Mouse (Mus musculus): ENCODE data around the gene A630095N17Rik. TPM values are rescaled to one million over a fixed set of nuclear protein-coding genes. Genes with fewer than 3 reads are reported as not detected.

A630095N17Rik gene
- total RNA-seq, 1 experiment from 2014 or later = 2.6 TPM

- peak; percentile 94 to 97 for ATAC-seq (replicated peaks in 1 of 2; ENCODE audit: insufficient read depth in 1 of 2, low FRiP score in 2 of 2, low TSS enrichment in 1 of 2, low read depth in 1 of 2, poor library complexity in 2 of 2, severe bottlenecking in 2 of 2)
These were observed 40.1 kb downstream of the A630095N17Rik start, which contains the start of the genes Ankzf1 and Atg9a for GRCm38 (mm10) chr1:75191622-75192402. Gene Ankzf1, plus strand, starts transcription at chr1:75192151. Gene Atg9a, minus strand, starts transcription at chr1:75192196.

- ATAC-seq (replicated peaks in 1 of 2; ENCODE audit: insufficient read depth in 1 of 2, low FRiP score in 2 of 2, low TSS enrichment in 1 of 2, low read depth in 1 of 2, poor library complexity in 2 of 2, severe bottlenecking in 2 of 2) = no peak
These were observed 40.7 kb downstream of the A630095N17Rik start for GRCm38 (mm10) chr1:75191258-75191621.

GRCm38 (mm10) chr1:75190577-75190976 lies 41.3 kb downstream of the A630095N17Rik start:
- no peak for ATAC-seq (replicated peaks in 1 of 2; ENCODE audit: insufficient read depth in 1 of 2, low FRiP score in 2 of 2, low TSS enrichment in 1 of 2, low read depth in 1 of 2, poor library complexity in 2 of 2, severe bottlenecking in 2 of 2)

- peak; percentile 68 to 71 for ATAC-seq (replicated peaks in 1 of 2; ENCODE audit: insufficient read depth in 1 of 2, low FRiP score in 2 of 2, low TSS enrichment in 1 of 2, low read depth in 1 of 2, poor library complexity in 2 of 2, severe bottlenecking in 2 of 2)
These were observed 43.9 kb downstream of the A630095N17Rik start for GRCm38 (mm10) chr1:75187914-75188483.

- no peak for ATAC-seq (replicated peaks in 1 of 2; ENCODE audit: insufficient read depth in 1 of 2, low FRiP score in 2 of 2, low TSS enrichment in 1 of 2, low read depth in 1 of 2, poor library complexity in 2 of 2, severe bottlenecking in 2 of 2)
These were observed 44.8 kb downstream of the A630095N17Rik start for GRCm38 (mm10) chr1:75187126-75187525.

- no peak for ATAC-seq (replicated peaks in 1 of 2; ENCODE audit: insufficient read depth in 1 of 2, low FRiP score in 2 of 2, low TSS enrichment in 1 of 2, low read depth in 1 of 2, poor library complexity in 2 of 2, severe bottlenecking in 2 of 2)
These were observed 46.4 kb downstream of the A630095N17Rik start for GRCm38 (mm10) chr1:75185495-75185894.

- ATAC-seq (replicated peaks in 1 of 2; ENCODE audit: insufficient read depth in 1 of 2, low FRiP score in 2 of 2, low TSS enrichment in 1 of 2, low read depth in 1 of 2, poor library complexity in 2 of 2, severe bottlenecking in 2 of 2) = no peak
These were observed 49.7 kb downstream of the A630095N17Rik start for GRCm38 (mm10) chr1:75182160-75182559.

GRCm38 (mm10) chr1:75181377-75181870 lies 50.5 kb downstream of the A630095N17Rik start:
- ATAC-seq (replicated peaks in 1 of 2; ENCODE audit: insufficient read depth in 1 of 2, low FRiP score in 2 of 2, low TSS enrichment in 1 of 2, low read depth in 1 of 2, poor library complexity in 2 of 2, severe bottlenecking in 2 of 2) = no peak

GRCm38 (mm10) chr1:75180741-75181140 lies 51.2 kb downstream of the A630095N17Rik start:
- ATAC-seq (replicated peaks in 1 of 2; ENCODE audit: insufficient read depth in 1 of 2, low FRiP score in 2 of 2, low TSS enrichment in 1 of 2, low read depth in 1 of 2, poor library complexity in 2 of 2, severe bottlenecking in 2 of 2) = no peak

- ATAC-seq (replicated peaks in 1 of 2; ENCODE audit: insufficient read depth in 1 of 2, low FRiP score in 2 of 2, low TSS enrichment in 1 of 2, low read depth in 1 of 2, poor library complexity in 2 of 2, severe bottlenecking in 2 of 2) = peak; percentile 74 to 88
These were observed 51.8 kb downstream of the A630095N17Rik start, which contains the start of gene Abcb6 for GRCm38 (mm10) chr1:75180105-75180590. Gene Abcb6, minus strand, starts transcription at chr1:75180392.

GRCm38 (mm10) chr1:75179334-75180104 lies 52.4 kb downstream of the A630095N17Rik start:
- ATAC-seq (replicated peaks in 1 of 2; ENCODE audit: insufficient read depth in 1 of 2, low FRiP score in 2 of 2, low TSS enrichment in 1 of 2, low read depth in 1 of 2, poor library complexity in 2 of 2, severe bottlenecking in 2 of 2) = peak; percentile 46 to 74

Other genes starting within 250 kb of the A630095N17Rik start
- 6.5 and 11.6 TPM in 2 replicates for gene Nhej1, start 106.9 kb downstream of the A630095N17Rik start, total RNA-seq (2017)
- not detected in 2 replicates for gene Slc23a3, start 98.2 kb downstream of the A630095N17Rik start, total RNA-seq (2017)
- gene Cnppd1, start 89.4 kb downstream of the A630095N17Rik start, total RNA-seq (2017) = 37.5 and 44.3 TPM in 2 replicates
- 43.2 and 60.9 TPM in 2 replicates for gene Retreg2, start 89.3 kb downstream of the A630095N17Rik start, total RNA-seq (2017)
- gene Zfand2b, start 63.5 kb downstream of the A630095N17Rik start, total RNA-seq (2017) = 38.0 and 43.7 TPM in 2 replicates
- gene Abcb6, start 51.7 kb downstream of the A630095N17Rik start, total RNA-seq (2017) = 3.4 and 6.2 TPM in 2 replicates
- 33.5 and 34.6 TPM in 2 replicates for gene Ankzf1, start 40.0 kb downstream of the A630095N17Rik start, total RNA-seq (2017)
- gene Atg9a, start 39.9 kb downstream of the A630095N17Rik start, total RNA-seq (2017) = 7.5 and 11.1 TPM in 2 replicates
- gene Glb1l, start 21.3 kb downstream of the A630095N17Rik start, total RNA-seq (2017) = 13.3 and 23.6 TPM in 2 replicates
- 79.1 and 86.0 TPM in 2 replicates for gene Stk16, start 21.3 kb downstream of the A630095N17Rik start, total RNA-seq (2017)
- gene Tuba4a, start 12.2 kb downstream of the A630095N17Rik start, total RNA-seq (2017) = 133 and 166 TPM in 2 replicates
- 12.5 and 15.4 TPM in 2 replicates for gene Dnajb2, start 4.3 kb upstream of the A630095N17Rik start, total RNA-seq (2017)
- gene Ptprn, start 32.4 kb upstream of the A630095N17Rik start, total RNA-seq (2017) = not detected in 2 replicates
- gene Resp18, start 46.3 kb upstream of the A630095N17Rik start, total RNA-seq (2017) = not detected in 2 replicates
- 39.8 and 43.1 TPM in 2 replicates for gene Dnpep, start 85.9 kb upstream of the A630095N17Rik start, total RNA-seq (2017)
- not detected in 2 replicates for gene Des, start 128.2 kb upstream of the A630095N17Rik start, total RNA-seq (2017)
- 2.4 and 3.9 TPM in 2 replicates for gene Speg, start 143.2 kb upstream of the A630095N17Rik start, total RNA-seq (2017)
- 70.0 and 84.8 TPM in 2 replicates for gene Gmppa, start 203.8 kb upstream of the A630095N17Rik start, total RNA-seq (2017)
- gene Asic4, start 218.3 kb upstream of the A630095N17Rik start, total RNA-seq (2017) = not detected in 2 replicates
- 0.10 and 2.1 TPM in 2 replicates for gene Chpf, start 247.2 kb upstream of the A630095N17Rik start, total RNA-seq (2017)
- not detected in 2 replicates for gene Tmem198, start 247.4 kb upstream of the A630095N17Rik start, total RNA-seq (2017)